10 mouse cellular contexts compared by ENCODE assay signal in genomic region chr11:12336145-12336544, GRCm38 (mm10).
DNase-seq lines count a peak whose midpoint lies in the region; ATAC-seq and TF ChIP-seq lines count a peak whose summit lies in the region.
"Had no signal": no experiment of that assay in that cellular context is flagged by ENCODE, and none has a peak within 500 bp of the region (broad histone marks: within the 10 kb centered on the region; RNA-seq: fewer than 3 reads in every experiment).

No protein-coding gene starts in this region.

- DNase-seq in ZHBTc4 (ENCODE audit: low read depth, low spot score), result peak; percentile 41
- peak; percentile 53 to 63 for DNase-seq in adrenal gland, postnatal 36 days
- peak; percentile 72 to 74 for DNase-seq in heart, postnatal 14 days
- DNase-seq in limb, embryonic 14.5 days (ENCODE audit: low spot score), result peak; percentile 26
- no peak for DNase-seq in left cerebral cortex, adult 2 months (ENCODE audit: extremely low spot score in 1 of 2, low spot score in 2 of 2)
- DNase-seq in layer of hippocampus, adult 18-20 months (ENCODE audit: low spot score in 2 of 2), result no peak
- DNase-seq in testis, postnatal 14 days (ENCODE audit: low spot score), result no peak
- DNase-seq: cerebellum, postnatal 14 days; layer of hippocampus, postnatal 36 days had no signal

- TF ChIP-seq CTCF in left cerebral cortex, adult 2 months (IDR thresholded peaks at IDR 0.05), result no peak

- ATAC-seq in limb, embryonic 14.5 days (ENCODE audit: low FRiP score, low read depth), result no peak

- 70% methylated on average over 12 of the region's 12 CpGs for WGBS in limb, embryonic 14.5 days

- H3K27ac ChIP-seq in limb, embryonic 14.5 days (replicated peaks; ENCODE audit: low read depth, low read length), result no peak overlapping the region
- no peak overlapping the region for H3K27ac ChIP-seq in left cerebral cortex, adult 2 months
- H3K27ac ChIP-seq: midbrain, embryonic 10.5 days had no signal

- TF ChIP-seq POLR2A in limb, embryonic 14.5 days (IDR thresholded peaks at IDR 0.05; ENCODE audit: borderline replicate concordance, extremely low read depth, insufficient read depth, insufficient read length), result no peak

- H3K4me2 ChIP-seq in limb, embryonic 14.5 days (replicated peaks; ENCODE audit: low read depth, low read length, severe bottlenecking), result no peak overlapping the region

- intact Hi-C loops in heart, postnatal 14 days (cut with DNase I), result loop anchor here (2.0 kb wide), 1 partner anchor 21 kb away; no protein-coding TSS in a partner anchor
- intact Hi-C loops in left cerebral cortex, adult 2 months (cut with DNase I), result no loop called here

- H3K4me3 ChIP-seq in limb, embryonic 14.5 days (replicated peaks; ENCODE audit: low read length), result no peak overlapping the region
- H3K4me3 ChIP-seq in left cerebral cortex, adult 2 months, result no peak overlapping the region
- H3K4me3 ChIP-seq: midbrain, embryonic 10.5 days had no signal

- peaks cover 14% of the 10 kb centered on the region for H3K4me1 ChIP-seq in limb, embryonic 14.5 days (ENCODE audit: control insufficient read depth, insufficient read depth, low read length)
- H3K4me1 ChIP-seq: midbrain, embryonic 10.5 days had no signal

- H3K27me3 ChIP-seq in limb, embryonic 14.5 days (ENCODE audit: control insufficient read depth, insufficient read depth, low read length), result no peaks in the 10 kb centered on the region

- no peak overlapping the region for H3K9ac ChIP-seq in limb, embryonic 14.5 days (ENCODE audit: low read depth, low read length, severe bottlenecking)

- H3K36me3 ChIP-seq in limb, embryonic 14.5 days (ENCODE audit: control insufficient read depth, insufficient read depth, low read length), result no peaks in the 10 kb centered on the region
- H3K36me3 ChIP-seq: midbrain, embryonic 10.5 days had no signal

- no peaks in the 10 kb centered on the region for H3K9me3 ChIP-seq in limb, embryonic 14.5 days (ENCODE audit: control insufficient read depth, low read length)
- H3K9me3 ChIP-seq: midbrain, embryonic 10.5 days had no signal

Comparison
In these comparisons a context has a peak if more than half of its experiments do, and no peak if none do; other contexts are left out.
1. DNase-seq: peak in ZHBTc4 (single experiment), adrenal gland, postnatal 36 days (2 of 2), heart, postnatal 14 days (2 of 2) and limb, embryonic 14.5 days (single experiment); none in left cerebral cortex, adult 2 months (0 of 2), layer of hippocampus, adult 18-20 months (0 of 2) and testis, postnatal 14 days (single experiment).